Comparison of ENCODE assay signal across 17 mouse cellular contexts in the genomic region with DNA sequence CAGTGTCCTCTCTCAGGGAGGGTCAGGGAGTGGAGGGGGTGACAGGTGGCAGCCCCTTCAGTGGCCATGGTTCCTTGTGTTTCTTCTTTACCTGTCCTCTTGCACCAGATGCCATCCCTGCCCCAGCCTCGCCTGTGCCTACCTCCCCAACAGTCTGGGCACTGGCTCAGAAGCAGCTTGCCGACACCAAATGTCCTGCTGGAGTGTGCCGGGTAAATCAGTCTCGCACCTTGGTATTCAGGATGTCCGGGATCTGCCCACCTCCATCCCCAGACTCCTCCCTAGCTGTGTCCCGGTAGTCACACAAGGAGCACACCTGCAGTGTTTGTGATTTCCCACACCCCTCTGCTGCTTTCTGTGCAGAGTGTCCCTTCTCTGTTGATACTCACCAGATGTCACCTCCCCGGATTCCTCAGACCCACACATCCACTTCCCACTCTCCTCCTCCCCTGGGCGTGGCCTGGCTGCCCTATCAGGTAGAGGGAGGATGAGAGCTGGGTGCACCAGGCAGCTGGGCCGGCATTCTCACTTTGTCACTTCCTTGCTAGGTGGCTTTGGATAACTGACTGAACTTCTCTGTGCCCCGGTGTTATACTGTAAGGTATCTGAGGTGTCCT. TPM values are rescaled to one million over a fixed set of nuclear protein-coding genes. Genes with fewer than 3 reads are reported as not detected.
DNase-seq lines count a peak whose midpoint lies in the region; ATAC-seq and TF ChIP-seq lines count a peak whose summit lies in the region.
"Had no signal": no experiment of that assay in that cellular context is flagged by ENCODE, and none has a peak within 500 bp of the region (broad histone marks: within the 10 kb centered on the region; RNA-seq: fewer than 3 reads in every experiment).

No protein-coding gene starts in this region.

- TF ChIP-seq POLR2A in MEL (IDR thresholded peaks at IDR 0.05; ENCODE audit: control insufficient read depth in 1 of 2, insufficient read depth in 1 of 2, low read depth in 1 of 2, low read length in 2 of 2, poor library complexity in 1 of 2): no peak

- H3K4me3 ChIP-seq in heart, embryonic 12.5 days: no peak overlapping the region
- no peak overlapping the region for H3K4me3 ChIP-seq in MEL (ENCODE audit: control insufficient read depth in 1 of 2, insufficient read depth in 1 of 2, low read depth in 2 of 2, low read length in 2 of 2)
- no peak overlapping the region for H3K4me3 ChIP-seq in liver, postnatal 0 days (ENCODE audit: low read depth, low read length)
- no peak overlapping the region for H3K4me3 ChIP-seq in hindbrain, postnatal 0 days (ENCODE audit: low read length)
- no peak overlapping the region for H3K4me3 ChIP-seq in lung, postnatal 0 days (ENCODE audit: low read depth, low read length)
- H3K4me3 ChIP-seq: forebrain, embryonic 15.5 days; layer of hippocampus, adult 2 months; limb, embryonic 15.5 days had no signal

- peak; percentile 88 for DNase-seq in heart, adult 11 months
- peak; percentile 29 for DNase-seq in MEL (ENCODE audit: low read depth, low spot score)
- peak; percentile 69 for DNase-seq in cerebellum, adult 9-10 months
- DNase-seq in liver, postnatal 0 days: no peak
- no peak for DNase-seq in hindbrain, postnatal 0 days (ENCODE audit: low spot score)
- DNase-seq in embryo, embryonic 11 days: no peak
- no peak for DNase-seq in lung, postnatal 0 days (ENCODE audit: low spot score)
- DNase-seq: gastrocnemius, postnatal 10 days; kidney, adult 18-20 months; midbrain, embryonic 14.5 days; right cerebral cortex, postnatal 4 days; thymus, postnatal 4 days had no signal

- H3K9me3 ChIP-seq in heart, embryonic 12.5 days (replicated peaks): no peaks in the 10 kb centered on the region
- H3K9me3 ChIP-seq in MEL (replicated peaks; ENCODE audit: insufficient read depth, low read length): no peaks in the 10 kb centered on the region
- H3K9me3 ChIP-seq in liver, postnatal 0 days (ENCODE audit: low read length): no peaks in the 10 kb centered on the region
- no peaks in the 10 kb centered on the region for H3K9me3 ChIP-seq in hindbrain, postnatal 0 days (ENCODE audit: low read length)
- no peaks in the 10 kb centered on the region for H3K9me3 ChIP-seq in lung, postnatal 0 days (ENCODE audit: low read length)
- H3K9me3 ChIP-seq: forebrain, embryonic 15.5 days; limb, embryonic 15.5 days had no signal

- H3K4me2 ChIP-seq in heart, embryonic 12.5 days: no peak overlapping the region
- peak overlapping the region; percentile 52 for H3K4me2 ChIP-seq in liver, postnatal 0 days (ENCODE audit: low read depth, low read length)
- H3K4me2 ChIP-seq in hindbrain, postnatal 0 days (ENCODE audit: low read depth, low read length): no peak overlapping the region
- no peak overlapping the region for H3K4me2 ChIP-seq in lung, postnatal 0 days (replicated peaks; ENCODE audit: low read depth, low read length)
- H3K4me2 ChIP-seq: forebrain, embryonic 15.5 days; heart, embryonic 11.5 days; limb, embryonic 15.5 days had no signal

- WGBS in heart, embryonic 12.5 days: 49% methylated on average over 10 of the region's 10 CpGs
- 73% methylated on average over 10 of the region's 10 CpGs for WGBS in liver, postnatal 0 days (ENCODE audit: insufficient replicate concordance)
- 75% methylated on average over 10 of the region's 10 CpGs for WGBS in hindbrain, postnatal 0 days
- 48% methylated on average over 10 of the region's 10 CpGs for WGBS in lung, postnatal 0 days

- no peak for TF ChIP-seq EP300 in MEL (IDR thresholded peaks at IDR 0.05; ENCODE audit: low read depth in 1 of 2, low read length in 2 of 2)
- no peak for TF ChIP-seq EP300 in liver, postnatal 0 days (IDR thresholded peaks at IDR 0.05; ENCODE audit: low read depth)
- no peak for TF ChIP-seq EP300 in lung, postnatal 0 days (IDR thresholded peaks at IDR 0.05)

- no peaks in the 10 kb centered on the region for H3K27me3 ChIP-seq in heart, embryonic 12.5 days (replicated peaks)
- H3K27me3 ChIP-seq in MEL (ENCODE audit: control insufficient read depth in 1 of 2, insufficient read depth in 2 of 2, low read length in 2 of 2): no peaks in the 10 kb centered on the region
- H3K27me3 ChIP-seq in liver, postnatal 0 days (ENCODE audit: insufficient read depth, low read length): no peaks in the 10 kb centered on the region
- H3K27me3 ChIP-seq in hindbrain, postnatal 0 days (ENCODE audit: insufficient read depth, low read length): no peaks in the 10 kb centered on the region
- H3K27me3 ChIP-seq in lung, postnatal 0 days (replicated peaks; ENCODE audit: insufficient read depth, low read length): no peaks in the 10 kb centered on the region
- H3K27me3 ChIP-seq: forebrain, embryonic 15.5 days; limb, embryonic 15.5 days had no signal

- TF ChIP-seq RAD21 in MEL (IDR thresholded peaks at IDR 0.05; ENCODE audit: low read depth, low read length): no peak

- peaks cover 6% of the 10 kb centered on the region; the same call in 1 of the 2 replicates for H3K4me1 ChIP-seq in heart, embryonic 12.5 days (replicated peaks)
- peaks cover 7 to 11% of the 10 kb centered on the region in 2 experiments for H3K4me1 ChIP-seq in MEL (ENCODE audit: control insufficient read depth in 1 of 2, insufficient read depth in 2 of 2, low read length in 2 of 2)
- peaks cover 14% of the 10 kb centered on the region for H3K4me1 ChIP-seq in liver, postnatal 0 days (ENCODE audit: insufficient read depth)
- no peaks in the 10 kb centered on the region for H3K4me1 ChIP-seq in hindbrain, postnatal 0 days (ENCODE audit: insufficient read depth, low read length)
- H3K4me1 ChIP-seq in lung, postnatal 0 days (ENCODE audit: insufficient read depth, low read depth, low read length): 0 out of 2 replicates have a peak, but pooled peaks cover 3% of the 10 kb centered on the region
- H3K4me1 ChIP-seq: forebrain, embryonic 15.5 days; limb, embryonic 15.5 days had no signal

- H3K27ac ChIP-seq in heart, embryonic 12.5 days (ENCODE audit: poor library complexity, severe bottlenecking): no peak overlapping the region
- no peak overlapping the region for H3K27ac ChIP-seq in MEL (ENCODE audit: control insufficient read depth, low read depth, low read length)
- H3K27ac ChIP-seq in liver, postnatal 0 days (ENCODE audit: low read depth): no peak overlapping the region
- H3K27ac ChIP-seq in hindbrain, postnatal 0 days: no peak overlapping the region
- H3K27ac ChIP-seq in lung, postnatal 0 days (ENCODE audit: low read length): no peak overlapping the region
- H3K27ac ChIP-seq: forebrain, embryonic 15.5 days; layer of hippocampus, adult 2 months; limb, embryonic 15.5 days had no signal

- no peak for ATAC-seq in heart, embryonic 12.5 days (ENCODE audit: insufficient number of reproducible peaks, low FRiP score)
- ATAC-seq in liver, postnatal 0 days: peak; percentile 29; the same call in 1 of the 2 replicates
- no peak for ATAC-seq in hindbrain, postnatal 0 days
- no peak for ATAC-seq in lung, postnatal 0 days
- ATAC-seq: forebrain, embryonic 15.5 days had no signal

- no peak overlapping the region for H3K9ac ChIP-seq in heart, embryonic 12.5 days
- H3K9ac ChIP-seq in MEL (ENCODE audit: control insufficient read depth, low read depth, low read length, poor library complexity, severe bottlenecking): no peak overlapping the region
- H3K9ac ChIP-seq in liver, postnatal 0 days (replicated peaks): no peak overlapping the region
- no peak overlapping the region for H3K9ac ChIP-seq in hindbrain, postnatal 0 days (replicated peaks; ENCODE audit: low read length)
- H3K9ac ChIP-seq in lung, postnatal 0 days (replicated peaks; ENCODE audit: low read depth): no peak overlapping the region
- H3K9ac ChIP-seq: forebrain, embryonic 15.5 days; limb, embryonic 15.5 days had no signal

- no peaks in the 10 kb centered on the region for H3K79me2 ChIP-seq in MEL (ENCODE audit: control insufficient read depth, insufficient read depth, low read length, poor library complexity)

- no peak for TF ChIP-seq CTCF in MEL (IDR thresholded peaks at IDR 0.05 in 2 of 3, conservative IDR thresholded peaks at IDR 0.05 in 1 of 3; ENCODE audit: control insufficient read depth in 1 of 3, insufficient read depth in 1 of 3, low read depth in 2 of 3, low read length in 3 of 3, poor library complexity in 1 of 3, severe bottlenecking in 1 of 3)
- no peak for TF ChIP-seq CTCF in liver, postnatal 0 days (IDR thresholded peaks at IDR 0.05; ENCODE audit: low read depth)
- TF ChIP-seq CTCF in hindbrain, postnatal 0 days (IDR thresholded peaks at IDR 0.05; ENCODE audit: low read depth): no peak
- TF ChIP-seq CTCF in lung, postnatal 0 days (IDR thresholded peaks at IDR 0.05): no peak

- H3K36me3 ChIP-seq in heart, embryonic 12.5 days: peaks cover 78% of the 10 kb centered on the region
- H3K36me3 ChIP-seq in MEL (ENCODE audit: control insufficient read depth in 1 of 2, insufficient read depth in 2 of 2, low read length in 2 of 2): peaks cover 11 to 13% of the 10 kb centered on the region in 2 experiments
- peaks cover 53% of the 10 kb centered on the region for H3K36me3 ChIP-seq in liver, postnatal 0 days (replicated peaks; ENCODE audit: insufficient read depth, low read length)
- peaks cover 59% of the 10 kb centered on the region for H3K36me3 ChIP-seq in hindbrain, postnatal 0 days (ENCODE audit: insufficient read depth, low read length)
- peaks cover 34% of the 10 kb centered on the region for H3K36me3 ChIP-seq in lung, postnatal 0 days (ENCODE audit: insufficient read depth, low read length)

RNA-seq across cellular contexts. Expression of gene Tbc1d9b, which starts 7.1 kb away (rescaled TPM):
- polyA plus RNA-seq in heart, embryonic 12.5 days (2016; fragmentation: Nextera tagmentation; extraction: Ambion mirVana): 35.5 and 35.9 TPM in 2 replicates
- total RNA-seq in MEL (2012; rRNA removed): 17.7 and 18.6 TPM in 2 replicates
- 10 to 100 TPM in 1 of 2 experiments, not detected in 1; 32.5 TPM for polyA plus RNA-seq in MEL (2012; ENCODE audit: insufficient read depth in 1 of 2, insufficient read length in 2 of 2, low read depth in 1 of 2, low replicate concordance in 2 of 2, missing spikeins in 1 of 2)
- polyA plus RNA-seq in liver, postnatal 0 days (2015; fragmentation: Nextera tagmentation; extraction: Ambion mirVana): 8.9 and 9.1 TPM in 2 replicates
- total RNA-seq in hindbrain, postnatal 0 days (2014; rRNA removed): 62.4 and 62.6 TPM in 2 replicates
- 32.1 and 33.5 TPM in 2 replicates for polyA plus RNA-seq in hindbrain, postnatal 0 days (2015; fragmentation: Nextera tagmentation; extraction: Ambion mirVana)
- 26.1 and 27.4 TPM in 2 replicates for polyA plus RNA-seq in lung, postnatal 0 days (2015; fragmentation: Nextera tagmentation; extraction: Ambion mirVana)

RNA-seq across cellular contexts. Expression of gene Mrnip, which starts 35.9 kb away (rescaled TPM):
- polyA plus RNA-seq in heart, embryonic 12.5 days (2016; fragmentation: Nextera tagmentation; extraction: Ambion mirVana): 10.1 and 11.6 TPM in 2 replicates
- total RNA-seq in MEL (2012; rRNA removed): 10.6 and 12.1 TPM in 2 replicates
- 1 to 10 TPM in 1 of 2 experiments, not detected in 1; 8.6 TPM for polyA plus RNA-seq in MEL (2012; ENCODE audit: insufficient read depth in 1 of 2, insufficient read length in 2 of 2, low read depth in 1 of 2, low replicate concordance in 2 of 2, missing spikeins in 1 of 2)
- 5.0 and 5.1 TPM in 2 replicates for polyA plus RNA-seq in liver, postnatal 0 days (2015; fragmentation: Nextera tagmentation; extraction: Ambion mirVana)
- total RNA-seq in hindbrain, postnatal 0 days (2014; rRNA removed): 40.8 and 44.2 TPM in 2 replicates
- 33.5 and 34.0 TPM in 2 replicates for polyA plus RNA-seq in hindbrain, postnatal 0 days (2015; fragmentation: Nextera tagmentation; extraction: Ambion mirVana)
- 6.9 and 9.0 TPM in 2 replicates for polyA plus RNA-seq in lung, postnatal 0 days (2015; fragmentation: Nextera tagmentation; extraction: Ambion mirVana)

Comparison
In these comparisons a context has a peak if more than half of its experiments do, and no peak if none do; other contexts are left out.
1. DNase-seq: peak in heart, adult 11 months (single experiment), MEL (single experiment) and cerebellum, adult 9-10 months (single experiment); none in liver, postnatal 0 days (single experiment), hindbrain, postnatal 0 days (single experiment), embryo, embryonic 11 days (single experiment) and lung, postnatal 0 days (single experiment).